Mouse (Mus musculus) neural tube, embryonic 13.5 days (tissue): ENCODE measurements at regions not wholly inside any gene's neighbourhood (a gene's known extent, or its start where the extent isn't known, plus 50 kb on each side); places are given as distances from the start of the nearest gene placed in this dataset.
"Not testable (repeated sequence)": the region's sequence is repeated elsewhere in the genome, so short reads cannot be mapped to it uniquely, and the experiment has no call there.

Source experiments
- ATAC-seq: fragments of 200-750 bp; cut with Nextera tagmentation; 2 replicates; pipeline ENCODE4 v1.8.0; 2017; ENCODE audit warnings: low read depth, mild to moderate bottlenecking, moderate TSS enrichment, moderate library complexity
- H3K27ac ChIP-seq: fragments of 300-500 bp; sonication (generic); replicated peaks from 2 replicates; pipeline ENCODE4 v1.5.1; 2015; ENCODE audit warnings: moderate library complexity, mild to moderate bottlenecking, inconsistent platforms
- H3K27me3 ChIP-seq: fragments of 300-500 bp; sonication (generic); 2 replicates; pipeline ENCODE4 v1.6.1; 2015; ENCODE audit warnings: mild to moderate bottlenecking, inconsistent platforms
- H3K36me3 ChIP-seq: fragments of 300-500 bp; sonication (generic); 2 replicates; pipeline ENCODE4 v1.6.1; 2015; ENCODE audit warnings: mild to moderate bottlenecking, inconsistent platforms
- H3K4me1 ChIP-seq: fragments of 300-500 bp; sonication (generic); replicated peaks from 2 replicates; pipeline ENCODE4 v1.6.1; 2015; ENCODE audit warnings: inconsistent platforms
- H3K4me2 ChIP-seq: fragments of 300-500 bp; sonication (generic); 2 replicates; pipeline ENCODE4 v1.6.1; 2015; ENCODE audit warnings: inconsistent platforms, mild to moderate bottlenecking, moderate library complexity
- H3K4me3 ChIP-seq: fragments of 300-500 bp; sonication (generic); 2 replicates; pipeline ENCODE4 v1.5.1; 2015; ENCODE audit warnings: mild to moderate bottlenecking, inconsistent platforms
- H3K9ac ChIP-seq: fragments of 300-500 bp; sonication (generic); 2 replicates; pipeline ENCODE4 v1.6.1; 2015; ENCODE audit warnings: moderate library complexity, mild to moderate bottlenecking, inconsistent platforms
- H3K9me3 ChIP-seq: fragments of 300-500 bp; sonication (generic); 2 replicates; pipeline ENCODE4 v1.6.1; 2016; ENCODE audit warnings: inconsistent platforms
- WGBS: fragments of 180-500 bp; shearing (Covaris S2); methylation state at CpG from one replicate; pipeline ENCODE4 v1.1.7; 2015; 5-methylcytosine and 5-hydroxymethylcytosine counted together

DNA sequence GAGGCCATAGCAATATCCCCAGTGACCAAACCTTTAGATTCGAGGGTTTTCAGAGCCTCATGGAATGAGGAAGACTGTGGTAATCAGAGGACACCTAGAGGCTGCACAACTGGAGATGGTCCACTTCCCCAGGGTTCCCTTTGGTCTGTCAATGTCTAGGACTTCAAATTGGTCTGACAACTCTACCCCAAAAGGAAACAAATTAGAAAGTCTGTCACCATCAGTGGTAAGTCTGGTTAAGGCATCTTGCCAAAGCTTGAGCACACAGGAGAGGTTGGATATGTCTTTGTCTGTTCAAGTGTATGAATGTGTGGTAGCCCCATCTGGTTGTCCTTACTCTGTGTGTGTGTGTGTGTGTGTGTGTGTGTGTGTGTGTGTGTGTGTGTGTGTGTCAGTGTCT, 494.3 kb upstream of the Tbl1xr1 start:
- no peak overlapping the region for H3K4me3 ChIP-seq
- H3K27me3 ChIP-seq = no peaks in the 10 kb centered on the region
- no peak for ATAC-seq
- H3K36me3 ChIP-seq = no peaks in the 10 kb centered on the region
- 78% methylated on average over 1 of the region's 1 CpGs for WGBS
- no peak overlapping the region for H3K27ac ChIP-seq
- H3K4me2 ChIP-seq = no peak overlapping the region
- no peak overlapping the region for H3K9ac ChIP-seq
- H3K9me3 ChIP-seq = no peaks in the 10 kb centered on the region
- no peaks in the 10 kb centered on the region for H3K4me1 ChIP-seq

GRCm38 (mm10) chr3:21585767-21586166, 490.7 kb upstream of the Tbl1xr1 start:
- ATAC-seq = no peak
- Histone ChIP-seq H3K27me3 (no peaks in the 10 kb centered on the region), H3K4me1 (no peaks in the 10 kb centered on the region), H3K9me3 (no peaks in the 10 kb centered on the region), H3K9ac (no peak overlapping the region), H3K27ac (no peak overlapping the region), H3K4me2 (no peak overlapping the region), H3K4me3 (no peak overlapping the region), H3K36me3 (no peaks in the 10 kb centered on the region)
- WGBS = 90% methylated on average over 3 of the region's 3 CpGs

DNA sequence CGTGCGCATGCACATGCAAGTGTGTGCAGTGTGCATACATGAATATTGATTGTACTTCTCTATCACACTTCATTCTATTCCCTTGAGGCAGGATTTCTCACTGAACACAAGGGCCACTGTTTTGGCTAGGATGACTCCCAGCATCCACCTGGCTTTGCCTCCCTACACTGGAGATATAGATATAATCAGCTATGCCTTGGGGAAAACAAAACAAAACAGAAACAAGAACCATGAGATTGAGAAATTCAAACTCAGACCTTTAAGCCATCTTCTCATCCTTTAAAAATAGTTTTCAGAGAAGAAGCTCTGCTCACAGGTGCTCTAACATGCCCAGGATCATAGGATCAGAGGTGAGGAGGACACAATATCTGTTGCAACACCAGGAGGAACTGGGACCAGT, 469.6 kb upstream of the Tbl1xr1 start:
- ATAC-seq = no peak
- Histone ChIP-seq H3K9me3 (no peaks in the 10 kb centered on the region), H3K36me3 (no peaks in the 10 kb centered on the region), H3K4me1 (no peaks in the 10 kb centered on the region), H3K27me3 (no peaks in the 10 kb centered on the region), H3K27ac (no peak overlapping the region), H3K9ac (no peak overlapping the region), H3K4me3 (no peak overlapping the region), H3K4me2 (no peak overlapping the region)
- 98% methylated on average over 2 of the region's 2 CpGs for WGBS

DNA sequence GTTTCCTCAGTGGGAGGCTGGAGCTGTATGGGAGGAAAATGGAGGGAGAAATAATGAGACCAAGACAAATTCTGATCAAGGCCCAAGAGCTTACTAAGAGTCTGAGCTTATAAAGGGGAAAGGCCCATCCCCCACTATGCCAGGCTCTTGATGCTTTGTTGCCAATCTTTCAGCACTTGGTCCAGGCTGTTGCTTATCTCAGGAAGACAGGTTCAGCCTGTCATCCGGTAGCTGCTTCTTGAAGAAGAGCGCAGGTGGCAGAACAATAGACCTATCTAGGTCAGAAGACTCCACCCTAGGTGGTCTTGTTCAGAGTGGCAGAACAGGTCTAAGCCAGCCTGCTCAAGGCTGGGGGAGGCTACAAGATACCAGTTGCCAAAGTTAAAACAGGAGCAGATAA, 466.2 kb upstream of the Tbl1xr1 start:
- no peak overlapping the region for H3K4me2 ChIP-seq
- ATAC-seq = no peak

DNA sequence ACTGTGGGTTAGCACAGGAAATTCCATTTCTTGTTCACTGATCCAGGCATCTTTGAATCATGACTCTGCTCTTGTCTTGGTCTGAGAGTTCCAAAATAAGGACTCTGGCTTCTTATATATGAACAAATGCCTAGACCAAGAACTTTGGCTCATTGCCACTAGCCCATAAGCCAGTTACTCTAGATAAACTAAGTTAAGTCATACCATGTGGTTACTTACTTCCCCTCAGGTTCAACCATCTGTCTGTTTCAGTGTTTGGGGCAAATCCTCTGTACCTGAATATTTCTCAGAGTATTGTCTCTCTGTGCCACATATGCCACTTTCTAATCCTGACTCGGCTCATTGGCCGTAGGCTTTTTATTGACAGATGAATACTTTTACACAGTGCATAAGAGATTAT, 454.7 kb upstream of the Tbl1xr1 start:
- Histone ChIP-seq H3K27ac (no peak overlapping the region), H3K9ac (no peak overlapping the region), H3K4me1 (0 out of 2 replicates have a peak, but pooled peaks cover 4% of the 10 kb centered on the region), H3K9me3 (no peaks in the 10 kb centered on the region), H3K36me3 (no peaks in the 10 kb centered on the region), H3K4me3 (no peak overlapping the region), H3K4me2 (no peak overlapping the region), H3K27me3 (no peaks in the 10 kb centered on the region)
- WGBS = 95% methylated on average over 2 of the region's 2 CpGs
- ATAC-seq = no peak

More for the DNA sequence above, 466.2 kb upstream of the Tbl1xr1 start:
- no peaks in the 10 kb centered on the region for H3K27me3 ChIP-seq
- H3K9ac ChIP-seq = no peak overlapping the region
- no peak overlapping the region for H3K4me3 ChIP-seq
- no peaks in the 10 kb centered on the region for H3K36me3 ChIP-seq
- no peak overlapping the region for H3K27ac ChIP-seq
- WGBS = 93% methylated on average over 2 of the region's 2 CpGs
- H3K4me1 ChIP-seq = no peaks in the 10 kb centered on the region
- no peaks in the 10 kb centered on the region for H3K9me3 ChIP-seq

GRCm38 (mm10) chr3:21625039-21625438, 451.4 kb upstream of the Tbl1xr1 start:
- ATAC-seq = no peak
- WGBS = 86% methylated on average over 2 of the region's 2 CpGs
- H3K9ac ChIP-seq = no peak overlapping the region
- H3K27ac ChIP-seq = no peak overlapping the region
- no peak overlapping the region for H3K4me3 ChIP-seq
- no peaks in the 10 kb centered on the region for H3K36me3 ChIP-seq
- H3K27me3 ChIP-seq = no peaks in the 10 kb centered on the region
- H3K4me2 ChIP-seq = no peak overlapping the region
- H3K4me1 ChIP-seq = 0 out of 2 replicates have a peak, but pooled peaks cover 4% of the 10 kb centered on the region
- no peaks in the 10 kb centered on the region for H3K9me3 ChIP-seq

GRCm38 (mm10) chr3:21626029-21626428, 450.4 kb upstream of the Tbl1xr1 start:
- no peak overlapping the region for H3K4me2 ChIP-seq
- H3K9me3 ChIP-seq = no peaks in the 10 kb centered on the region
- 0 out of 2 replicates have a peak overlapping the region, but pooled peaks have one; percentile 0 for H3K27ac ChIP-seq
- WGBS = 52% methylated on average over 3 of the region's 3 CpGs
- H3K4me3 ChIP-seq = no peak overlapping the region
- H3K4me1 ChIP-seq = 0 out of 2 replicates have a peak, but pooled peaks cover 4% of the 10 kb centered on the region
- no peaks in the 10 kb centered on the region for H3K36me3 ChIP-seq
- H3K27me3 ChIP-seq = no peaks in the 10 kb centered on the region
- H3K9ac ChIP-seq = no peak overlapping the region
- no peak for ATAC-seq

DNA sequence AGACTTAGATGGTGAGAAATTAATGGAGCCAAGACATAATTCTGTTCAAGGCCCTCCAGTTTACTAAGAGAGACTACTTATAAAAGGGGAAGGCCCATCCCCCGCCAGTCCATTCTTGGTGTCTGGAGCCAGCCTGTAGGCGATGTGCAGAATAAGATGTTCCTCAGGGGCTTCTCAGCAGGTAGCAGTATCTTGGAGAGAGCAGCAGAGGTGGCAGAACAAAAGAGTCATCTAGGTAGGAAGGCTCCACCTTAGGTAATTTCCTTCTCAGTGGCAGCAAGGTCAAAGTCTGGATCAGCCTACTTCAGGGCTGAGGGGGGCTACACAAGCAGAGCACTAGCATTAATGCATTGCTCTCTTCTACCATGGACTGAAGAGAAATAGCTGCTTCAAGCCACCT, 449.4 kb upstream of the Tbl1xr1 start:
- H3K9me3 ChIP-seq, H3K27ac ChIP-seq, ATAC-seq, H3K4me3 ChIP-seq, H3K4me1 ChIP-seq, H3K4me2 ChIP-seq, H3K9ac ChIP-seq, H3K27me3 ChIP-seq, H3K36me3 ChIP-seq: not testable (repeated sequence)
- WGBS = 91% methylated on average over 2 of the region's 2 CpGs

DNA sequence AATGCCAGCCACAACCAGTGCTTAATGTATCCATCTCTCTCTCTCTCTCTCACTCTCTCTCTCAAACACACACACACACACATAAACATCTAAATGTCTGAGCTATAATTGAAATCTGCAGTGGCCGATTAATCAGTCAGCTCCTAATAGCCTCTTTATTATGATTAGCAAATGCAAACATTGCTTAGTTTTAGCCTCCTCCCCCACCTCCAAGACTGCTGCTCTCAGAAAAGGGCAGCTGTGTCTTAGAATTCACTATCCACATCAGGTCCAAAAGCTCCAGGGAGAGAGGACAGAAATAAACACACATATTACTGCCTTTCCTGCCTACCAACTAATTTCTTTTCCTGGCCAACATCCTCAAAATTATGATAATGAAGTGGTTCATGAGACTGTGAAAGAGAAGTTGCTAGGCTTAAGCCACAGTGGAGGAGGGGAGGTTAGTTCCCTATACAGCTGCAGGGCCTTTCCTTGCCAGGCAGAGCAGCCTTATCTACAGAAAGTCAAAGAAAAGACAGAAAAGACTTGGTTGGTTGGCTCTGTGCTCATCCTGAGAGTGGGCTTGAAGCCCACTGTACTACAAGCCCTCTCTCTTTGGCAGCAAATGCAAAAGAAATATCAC, 442.7 kb upstream of the Tbl1xr1 start:
- WGBS = 32% methylated on average over 1 of the region's 1 CpGs

DNA sequence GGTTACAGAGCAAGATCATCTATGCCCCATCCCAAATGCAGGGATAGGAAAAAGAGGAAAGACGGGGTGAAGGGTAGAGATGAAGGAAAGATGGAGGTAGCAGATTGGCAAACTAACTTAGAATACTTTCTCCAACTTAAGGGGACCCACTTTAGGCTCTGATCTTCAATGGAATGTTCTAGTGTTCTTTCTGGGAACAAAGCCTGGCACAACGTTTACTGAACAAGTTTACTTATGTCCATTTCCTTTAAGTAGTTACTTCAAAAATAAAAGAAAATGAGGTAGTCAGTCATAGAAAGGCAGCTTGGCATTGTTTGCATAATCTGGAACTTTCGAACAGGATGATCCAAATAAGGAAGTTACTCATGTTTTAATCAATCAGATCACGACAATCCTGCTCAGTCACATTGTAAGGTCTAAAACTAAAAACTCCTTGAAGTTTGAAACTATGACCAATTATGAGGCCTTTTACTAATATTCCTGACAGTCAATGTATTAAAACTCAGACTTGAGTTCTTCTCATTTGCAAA, 441.7 kb upstream of the Tbl1xr1 start:
- WGBS = 88% methylated on average over 4 of the region's 4 CpGs
- no peaks in the 10 kb centered on the region for H3K36me3 ChIP-seq
- H3K27me3 ChIP-seq = no peaks in the 10 kb centered on the region
- H3K27ac ChIP-seq = no peak overlapping the region
- peaks cover 7% of the 10 kb centered on the region for H3K4me1 ChIP-seq
- no peak for ATAC-seq
- H3K4me2 ChIP-seq = no peak overlapping the region
- no peaks in the 10 kb centered on the region for H3K9me3 ChIP-seq
- H3K9ac ChIP-seq = no peak overlapping the region
- H3K4me3 ChIP-seq = no peak overlapping the region

More for the DNA sequence above, 442.7 kb upstream of the Tbl1xr1 start:
- H3K9ac ChIP-seq = no peak overlapping the region
- no peak overlapping the region for H3K4me2 ChIP-seq
- peak; percentile 86 for ATAC-seq
- no peak overlapping the region for H3K4me3 ChIP-seq
- no peaks in the 10 kb centered on the region for H3K9me3 ChIP-seq
- H3K4me1 ChIP-seq = peaks cover 7% of the 10 kb centered on the region
- no peaks in the 10 kb centered on the region for H3K27me3 ChIP-seq
- peak overlapping the region; percentile 49 for H3K27ac ChIP-seq
- no peaks in the 10 kb centered on the region for H3K36me3 ChIP-seq

DNA sequence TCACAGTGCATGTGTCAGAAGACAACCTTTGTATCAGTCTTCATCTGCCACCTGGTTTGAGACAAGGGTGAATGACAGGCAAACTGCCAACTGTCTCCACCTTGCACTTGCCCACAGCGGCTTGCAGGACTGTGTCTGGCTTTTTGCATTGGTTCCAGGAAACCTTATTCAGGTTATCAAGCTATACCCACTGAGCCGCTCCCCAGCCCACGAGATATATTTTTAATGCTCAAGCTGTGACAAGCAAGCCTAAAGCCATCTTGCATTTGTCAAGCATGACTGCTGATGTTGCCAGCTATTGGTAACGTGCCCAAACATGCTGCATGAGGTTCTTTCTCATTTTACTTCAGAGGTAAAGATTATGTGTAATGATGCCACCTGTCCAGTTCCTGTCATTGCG, 437.6 kb upstream of the Tbl1xr1 start:
- Histone ChIP-seq H3K4me1 (peaks cover 2% of the 10 kb centered on the region), H3K27me3 (no peaks in the 10 kb centered on the region), H3K9ac (no peak overlapping the region), H3K4me2 (no peak overlapping the region), H3K9me3 (no peaks in the 10 kb centered on the region), H3K4me3 (no peak overlapping the region), H3K36me3 (no peaks in the 10 kb centered on the region), H3K27ac (no peak overlapping the region)
- WGBS = 80% methylated on average over 5 of the region's 5 CpGs
- no peak for ATAC-seq

GRCm38 (mm10) chr3:21639576-21639975, 436.9 kb upstream of the Tbl1xr1 start:
- no peak overlapping the region for H3K27ac ChIP-seq
- WGBS = 59% methylated on average over 5 of the region's 5 CpGs
- no peak for ATAC-seq
- H3K4me3 ChIP-seq = no peak overlapping the region
- no peak overlapping the region for H3K4me2 ChIP-seq
- H3K9me3 ChIP-seq = no peaks in the 10 kb centered on the region
- H3K9ac ChIP-seq = no peak overlapping the region
- H3K36me3 ChIP-seq = no peaks in the 10 kb centered on the region
- H3K27me3 ChIP-seq = no peaks in the 10 kb centered on the region
- H3K4me1 ChIP-seq = no peaks in the 10 kb centered on the region

DNA sequence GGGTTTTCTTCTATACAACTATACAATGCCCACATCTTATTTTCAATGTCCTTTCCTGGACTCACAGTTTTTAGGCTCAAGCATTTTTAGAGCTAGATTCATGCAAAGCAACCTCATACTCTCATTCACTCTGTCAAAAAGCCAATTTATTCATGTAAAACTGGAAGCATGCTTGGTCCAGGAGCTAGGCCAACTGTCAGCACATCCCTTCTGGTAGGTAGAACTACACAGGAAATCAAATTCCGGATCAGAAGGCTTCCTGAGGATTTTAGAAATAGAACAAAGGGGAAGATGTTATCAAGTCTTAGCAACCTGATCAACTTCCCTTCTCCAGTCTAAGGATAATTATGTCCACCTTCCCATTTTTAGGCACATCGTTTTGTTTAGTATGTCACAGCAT, 432.4 kb upstream of the Tbl1xr1 start:
- no peak for ATAC-seq
- H3K4me2 ChIP-seq = no peak overlapping the region
- no peaks in the 10 kb centered on the region for H3K27me3 ChIP-seq
- H3K9me3 ChIP-seq = no peaks in the 10 kb centered on the region
- H3K4me3 ChIP-seq = no peak overlapping the region
- H3K4me1 ChIP-seq = no peaks in the 10 kb centered on the region
- WGBS = 74% methylated on average over 2 of the region's 2 CpGs
- H3K27ac ChIP-seq = no peak overlapping the region
- H3K9ac ChIP-seq = no peak overlapping the region
- H3K36me3 ChIP-seq = no peaks in the 10 kb centered on the region
